Mouse (Mus musculus) granulocyte monocyte progenitor cell, adult 5-6 weeks (primary cell): Measurements from ENCODE around the gene Skor1. TPM values are rescaled to one million over a fixed set of nuclear protein-coding genes. Genes with fewer than 3 reads are reported as not detected.

Experiments
- ATAC-seq: replicated peaks from 2 replicates; pipeline ENCODE4 v1.8.0; 2016; ENCODE audit warnings: mild to moderate bottlenecking, moderate TSS enrichment, inconsistent platforms; ENCODE audit not compliant: poor library complexity, severe bottlenecking
- total RNA-seq, 2 experiments: library from RNA; stranded (forward) in 1 of 2; stranded (reverse) in 1 of 2; fragments of 200-712, 200-1000 nt in 1 of 2; fragments of >200 nt in 1 of 2; fragmentation: Nextera tagmentation in 1 of 2; gene quantifications; 2 replicates each; pipeline ENCODE4 v1.2.3; 2014 to 2017

Skor1 gene
- total RNA-seq, 2 experiments from 2014 or later, result not detected

GRCm38 (mm10) chr9:63150086-63150800 is 1.5 kb upstream of the Skor1 start:
- no peak for ATAC-seq

- ATAC-seq, result no peak
Measured at GRCm38 (mm10) chr9:63149372-63149766, 608 bp upstream of the Skor1 start.

- ATAC-seq, result no peak
Measured at GRCm38 (mm10) chr9:63147786-63148409, 863 bp downstream of the Skor1 start.

GRCm38 (mm10) chr9:63147296-63147695 is 1.5 kb downstream of the Skor1 start:
- ATAC-seq, result no peak

- ATAC-seq, result no peak
Measured at GRCm38 (mm10) chr9:63146856-63147274, 1.9 kb downstream of the Skor1 start.

- no peak for ATAC-seq
Measured at GRCm38 (mm10) chr9:63146126-63146855, 2.5 kb downstream of the Skor1 start.

- no peak for ATAC-seq
Measured at GRCm38 (mm10) chr9:63145249-63146125, 3.3 kb downstream of the Skor1 start.

GRCm38 (mm10) chr9:63144502-63145248 is 4.1 kb downstream of the Skor1 start:
- ATAC-seq, result no peak

- no peak for ATAC-seq
Measured at GRCm38 (mm10) chr9:63143641-63144501, 4.9 kb downstream of the Skor1 start.

- no peak for ATAC-seq
Measured at GRCm38 (mm10) chr9:63143227-63143626, 5.5 kb downstream of the Skor1 start.

- ATAC-seq, result no peak
Measured at GRCm38 (mm10) chr9:63142335-63143036, 6.3 kb downstream of the Skor1 start.

GRCm38 (mm10) chr9:63141641-63142334 is 7.0 kb downstream of the Skor1 start:
- no peak for ATAC-seq

GRCm38 (mm10) chr9:63140211-63140610 is 8.6 kb downstream of the Skor1 start:
- no peak for ATAC-seq

- no peak for ATAC-seq
Measured at GRCm38 (mm10) chr9:63139661-63140060, 9.1 kb downstream of the Skor1 start.

- ATAC-seq, result no peak
Measured at GRCm38 (mm10) chr9:63138481-63138967, 10.2 kb downstream of the Skor1 start.

- ATAC-seq, result no peak
Measured at GRCm38 (mm10) chr9:63137615-63137915, 11.2 kb downstream of the Skor1 start.

- no peak for ATAC-seq
Measured at GRCm38 (mm10) chr9:63136756-63137614, 11.8 kb downstream of the Skor1 start.
